Mouse (Mus musculus) liver, embryonic 14.5 days (tissue): ENCODE measurements around the gene Necab3.
A peak's percentile ranks its signal among the peaks of the same experiment; 100 is the strongest.

ENCODE experiments used
- CTCF ChIP-seq: IDR thresholded peaks from 2 replicates; pipeline ENCODE4 v1.5.1; 2016; ENCODE audit warnings: antibody characterized with exemption, low read depth, control low read depth
- EP300 ChIP-seq: IDR thresholded peaks from 2 replicates; pipeline ENCODE4 v1.6.1; 2016; ENCODE audit warnings: antibody characterized with exemption, low read depth

- TF ChIP-seq CTCF, result peak; percentile 81
- no peak for TF ChIP-seq EP300
These were observed 6.2 kb downstream of the Necab3 start for GRCm38 (mm10) chr2:154552424-154552907.
